Mouse (Mus musculus): ENCODE data around the gene Wars2. TPM values are rescaled to one million over a fixed set of nuclear protein-coding genes. Genes with fewer than 3 reads are reported as not detected.

Wars2 gene
- polyA plus RNA-seq, 1 experiment: 0.04 TPM

DNA sequence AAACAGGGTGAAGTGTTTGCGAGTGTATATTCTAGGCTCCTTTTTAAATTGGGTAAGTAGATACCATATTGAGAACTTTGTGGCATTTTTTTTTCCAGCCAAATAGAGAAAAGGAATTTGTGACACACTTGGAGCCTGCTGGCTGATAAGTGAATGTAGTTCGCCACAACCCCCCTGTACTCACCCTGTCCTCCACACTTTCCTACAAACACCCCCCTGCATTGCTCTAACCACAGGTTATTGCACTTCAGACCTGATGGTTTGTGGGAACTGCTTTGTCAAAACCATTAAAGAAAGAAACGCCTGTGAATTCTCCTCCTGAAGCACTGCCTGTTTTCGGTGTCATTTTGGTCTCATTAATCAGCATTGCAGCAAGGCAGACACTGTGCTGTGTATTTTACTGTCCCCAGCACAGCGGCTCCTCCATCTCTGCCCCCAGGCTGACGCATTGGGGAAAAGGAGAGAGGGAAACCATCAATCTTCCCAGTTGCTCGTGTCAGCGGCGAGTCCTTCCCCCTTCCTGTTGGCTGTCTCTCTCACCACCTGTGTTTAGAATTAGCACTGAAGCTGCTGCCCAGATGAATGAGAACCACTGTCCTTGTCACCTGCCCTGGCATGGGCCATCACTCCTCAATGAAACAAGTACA is 33.9 kb downstream of the Wars2 start:
- Histone ChIP-seq H3K9me3 (ENCODE audit: control insufficient read depth, low read length) (no peaks in the 10 kb centered on the region), H3K4me1 (ENCODE audit: control insufficient read depth) (peaks cover 14% of the 10 kb centered on the region), H3K36me3 (ENCODE audit: control insufficient read depth) (no peaks in the 10 kb centered on the region), H3K4me3 (replicated peaks) (no peak overlapping the region), H3K27me3 (ENCODE audit: control insufficient read depth) (no peaks in the 10 kb centered on the region)
- TF ChIP-seq GATA1 (IDR thresholded peaks at IDR 0.05; ENCODE audit: low read length) (no peak), TAL1 (IDR thresholded peaks at IDR 0.05; ENCODE audit: low read length) (no peak)

DNA sequence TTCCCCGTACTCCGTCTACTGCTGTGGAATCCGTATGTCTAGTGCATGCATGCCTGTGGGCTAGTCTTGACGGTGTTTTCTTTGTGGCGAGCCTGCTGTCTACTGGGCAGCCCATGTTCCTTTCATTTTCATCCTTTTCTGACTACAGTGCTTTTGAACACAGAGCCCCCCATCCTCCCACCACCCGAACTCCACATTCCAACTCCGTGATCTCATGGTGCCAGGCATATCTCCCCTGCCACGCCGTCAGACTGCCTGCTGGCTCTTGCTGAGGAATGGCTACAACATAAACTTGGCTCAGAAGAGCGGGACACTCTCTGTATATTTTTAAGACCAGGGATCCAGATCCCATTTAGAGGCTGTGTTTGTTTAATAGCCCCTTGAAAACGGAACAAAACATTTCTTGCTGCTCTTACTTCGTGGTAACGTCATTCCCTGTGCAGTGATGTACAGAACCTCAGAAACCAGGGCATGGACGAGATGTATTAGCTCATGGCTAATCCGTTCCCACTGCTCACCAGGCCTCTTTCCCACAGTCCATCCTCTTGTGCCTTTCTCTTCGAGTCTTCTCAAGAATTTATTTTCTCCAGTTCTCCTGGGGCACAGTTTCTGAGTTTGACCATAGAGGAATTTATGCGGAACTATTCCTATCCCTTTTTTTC is 42.6 kb downstream of the Wars2 start:
- TF ChIP-seq GATA1 (IDR thresholded peaks at IDR 0.05; ENCODE audit: low read length): no peak
- TF ChIP-seq TAL1 (IDR thresholded peaks at IDR 0.05; ENCODE audit: low read length): no peak

DNA sequence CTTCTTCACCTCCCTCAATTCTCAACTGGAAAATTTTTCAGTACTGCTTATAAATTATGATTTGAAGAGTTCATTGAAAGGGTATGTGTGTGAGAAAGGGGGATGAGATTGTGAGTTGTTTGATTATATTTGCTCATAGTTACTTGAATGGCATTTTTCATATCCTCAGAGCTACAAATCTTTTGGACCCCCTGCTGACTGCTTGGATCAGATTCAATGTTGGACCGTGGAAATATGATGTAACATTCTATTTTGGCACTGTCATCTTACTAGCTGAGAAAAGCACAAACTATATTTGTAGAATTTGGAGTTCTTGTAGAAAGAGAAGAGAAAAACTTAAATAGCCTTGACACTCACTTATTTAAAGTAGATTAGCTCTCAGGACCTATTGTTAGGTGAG is 43.5 kb downstream of the Wars2 start:
- no peaks in the 10 kb centered on the region for H3K9me3 ChIP-seq (ENCODE audit: control insufficient read depth, low read length)
- H3K27me3 ChIP-seq (ENCODE audit: control insufficient read depth): no peaks in the 10 kb centered on the region
- H3K36me3 ChIP-seq (ENCODE audit: control insufficient read depth): no peaks in the 10 kb centered on the region
- H3K4me1 ChIP-seq (ENCODE audit: control insufficient read depth): no peaks in the 10 kb centered on the region
- H3K4me3 ChIP-seq (replicated peaks): no peak overlapping the region
- TF ChIP-seq TAL1 (IDR thresholded peaks at IDR 0.05; ENCODE audit: low read length) (no peak), GATA1 (IDR thresholded peaks at IDR 0.05; ENCODE audit: low read length) (no peak)

More for the DNA sequence above, 42.6 kb downstream of the Wars2 start:
- Histone ChIP-seq H3K4me1 (ENCODE audit: control insufficient read depth) (no peaks in the 10 kb centered on the region), H3K4me3 (replicated peaks) (no peak overlapping the region), H3K36me3 (ENCODE audit: control insufficient read depth) (no peaks in the 10 kb centered on the region), H3K27me3 (ENCODE audit: control insufficient read depth) (no peaks in the 10 kb centered on the region), H3K9me3 (ENCODE audit: control insufficient read depth, low read length) (no peaks in the 10 kb centered on the region)

DNA sequence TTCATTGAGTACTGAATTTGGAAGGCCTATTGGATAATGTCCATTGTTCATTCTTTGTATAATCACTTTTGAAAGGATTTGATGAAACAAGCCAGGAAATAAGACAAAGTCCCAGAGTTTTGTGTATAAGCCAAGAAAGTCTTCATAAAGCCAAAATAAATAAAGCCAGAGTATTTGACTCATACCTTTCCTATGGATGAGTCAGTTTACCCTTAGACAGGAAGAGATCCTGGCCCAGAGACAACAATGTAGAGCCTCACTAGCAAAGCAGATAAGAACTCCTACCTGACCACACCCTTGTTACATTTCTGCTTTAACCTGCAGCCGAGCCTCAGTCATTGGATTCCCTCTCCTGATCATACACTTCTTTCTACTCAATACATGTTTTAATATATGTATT is 47.2 kb downstream of the Wars2 start:
- no peaks in the 10 kb centered on the region for H3K4me1 ChIP-seq (ENCODE audit: control insufficient read depth)
- no peaks in the 10 kb centered on the region for H3K36me3 ChIP-seq (ENCODE audit: control insufficient read depth)
- H3K27me3 ChIP-seq (ENCODE audit: control insufficient read depth): no peaks in the 10 kb centered on the region
- TF ChIP-seq TAL1 (IDR thresholded peaks at IDR 0.05; ENCODE audit: low read length) (no peak), GATA1 (IDR thresholded peaks at IDR 0.05; ENCODE audit: low read length) (no peak)
- H3K4me3 ChIP-seq (replicated peaks): no peak overlapping the region
- H3K9me3 ChIP-seq (ENCODE audit: control insufficient read depth, low read length): no peaks in the 10 kb centered on the region

DNA sequence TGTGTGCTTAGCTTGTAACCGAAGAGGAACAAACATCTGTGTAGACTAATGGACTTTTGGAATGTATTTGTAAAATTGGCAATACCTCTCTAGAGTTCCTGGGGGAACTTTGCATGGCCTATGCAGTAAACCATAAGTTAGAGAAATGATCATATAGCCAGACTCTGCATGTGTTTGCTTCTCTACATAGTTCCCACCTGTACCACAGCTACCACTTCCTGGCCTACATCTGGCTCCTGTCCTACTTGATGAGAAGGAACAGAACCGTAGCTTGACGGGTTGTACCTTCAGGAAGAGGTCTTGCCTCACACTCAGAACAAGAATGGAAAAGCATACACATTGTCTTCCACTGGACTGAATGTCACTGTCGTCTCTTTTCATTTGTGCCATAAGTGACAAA is 52.7 kb downstream of the Wars2 start:
- no peaks in the 10 kb centered on the region for H3K27me3 ChIP-seq (ENCODE audit: control insufficient read depth)
- no peaks in the 10 kb centered on the region for H3K36me3 ChIP-seq (ENCODE audit: control insufficient read depth)
- H3K9me3 ChIP-seq (ENCODE audit: control insufficient read depth, low read length): no peaks in the 10 kb centered on the region
- no peaks in the 10 kb centered on the region for H3K4me1 ChIP-seq (ENCODE audit: control insufficient read depth)
- no peak overlapping the region for H3K4me3 ChIP-seq (replicated peaks)
- TF ChIP-seq TAL1 (IDR thresholded peaks at IDR 0.05; ENCODE audit: low read length) (no peak), GATA1 (IDR thresholded peaks at IDR 0.05; ENCODE audit: low read length) (no peak)

DNA sequence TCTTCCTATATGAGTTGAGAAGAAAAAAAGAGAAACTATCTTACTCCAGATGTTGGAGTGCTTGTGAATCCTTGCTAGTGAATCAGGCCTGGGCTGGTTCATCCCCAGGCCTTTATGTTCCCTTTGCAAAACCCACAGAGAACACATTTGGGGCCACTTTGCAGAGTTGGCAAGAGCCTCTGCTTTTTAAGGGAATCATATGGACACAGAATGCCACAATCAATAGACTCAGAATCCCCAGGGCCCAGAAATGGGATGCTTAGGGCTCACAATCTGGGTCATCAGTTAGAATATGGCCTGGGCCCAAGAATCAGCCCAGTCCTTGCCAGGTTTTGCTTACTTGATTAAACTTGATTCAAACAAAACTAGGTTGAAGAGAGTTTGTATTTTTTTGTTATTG is 62.5 kb downstream of the Wars2 start:
- no peaks in the 10 kb centered on the region for H3K9me3 ChIP-seq (ENCODE audit: control insufficient read depth, low read length)
- TF ChIP-seq TAL1 (IDR thresholded peaks at IDR 0.05; ENCODE audit: low read length) (no peak), GATA1 (IDR thresholded peaks at IDR 0.05; ENCODE audit: low read length) (no peak)
- no peak overlapping the region for H3K4me3 ChIP-seq (replicated peaks)
- no peaks in the 10 kb centered on the region; the same call in none of the 2 replicates for H3K36me3 ChIP-seq (ENCODE audit: control insufficient read depth)
- no peaks in the 10 kb centered on the region for H3K4me1 ChIP-seq (ENCODE audit: control insufficient read depth)
- no peaks in the 10 kb centered on the region for H3K27me3 ChIP-seq (ENCODE audit: control insufficient read depth)

DNA sequence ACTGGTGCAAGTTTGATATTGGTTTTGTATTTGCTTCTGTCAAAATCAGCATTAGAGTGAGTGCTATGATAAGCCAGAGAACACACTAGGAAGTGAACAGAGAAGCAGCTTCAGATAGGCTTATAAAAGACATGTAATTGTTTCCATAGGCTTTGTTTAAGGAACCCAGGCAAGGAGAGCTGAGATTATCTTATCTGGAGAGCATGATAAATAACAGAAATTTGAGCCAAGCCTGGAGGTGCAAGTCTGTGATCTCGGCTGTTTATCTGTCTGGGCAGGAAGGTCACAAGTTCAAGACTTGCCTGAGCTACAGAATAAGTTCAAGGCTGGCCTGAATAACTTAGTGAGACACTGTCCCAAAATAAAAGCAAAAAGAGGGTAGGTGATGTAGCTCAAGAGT is 67.5 kb downstream of the Wars2 start:
- Histone ChIP-seq H3K9me3 (ENCODE audit: control insufficient read depth, low read length) (no peaks in the 10 kb centered on the region), H3K36me3 (ENCODE audit: control insufficient read depth) (no peaks in the 10 kb centered on the region; the same call in 1 of the 2 replicates), H3K4me3 (replicated peaks) (no peak overlapping the region), H3K27me3 (ENCODE audit: control insufficient read depth) (no peaks in the 10 kb centered on the region), H3K4me1 (ENCODE audit: control insufficient read depth) (no peaks in the 10 kb centered on the region)
- TF ChIP-seq GATA1 (IDR thresholded peaks at IDR 0.05; ENCODE audit: low read length) (no peak), TAL1 (IDR thresholded peaks at IDR 0.05; ENCODE audit: low read length) (no peak)

DNA sequence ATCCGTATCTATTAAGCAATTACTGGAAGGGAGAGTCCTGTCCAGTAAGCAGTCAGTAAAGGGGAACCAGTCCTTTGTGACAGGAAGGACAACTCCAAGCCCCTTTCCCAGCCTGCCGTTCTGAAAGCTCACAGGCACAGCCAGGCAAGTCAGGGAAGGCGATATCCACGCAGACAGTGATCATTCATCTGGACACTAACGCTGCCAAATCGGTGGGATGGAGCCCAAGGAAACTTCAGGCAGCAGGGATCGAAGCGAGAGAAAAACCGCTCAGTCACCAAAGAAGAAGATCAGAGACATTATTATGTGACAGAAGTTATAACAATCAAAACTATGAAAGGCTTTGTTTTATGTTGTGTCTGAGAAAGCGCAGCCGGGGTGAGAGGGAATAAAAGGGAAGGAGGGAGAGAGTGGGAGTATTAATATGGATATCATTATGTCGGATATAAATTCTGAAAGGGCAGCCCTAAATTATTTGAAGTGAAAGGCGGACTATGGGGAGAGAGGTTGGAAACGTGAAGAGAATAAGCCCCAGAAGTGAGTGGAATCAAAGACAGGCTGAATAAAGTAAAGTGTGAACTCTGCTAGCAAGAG is 70.3 kb downstream of the Wars2 start:
- Histone ChIP-seq H3K4me1 (ENCODE audit: control insufficient read depth) (no peaks in the 10 kb centered on the region), H3K9me3 (ENCODE audit: control insufficient read depth, low read length) (no peaks in the 10 kb centered on the region), H3K4me3 (replicated peaks) (no peak overlapping the region), H3K27me3 (ENCODE audit: control insufficient read depth) (no peaks in the 10 kb centered on the region), H3K36me3 (ENCODE audit: control insufficient read depth) (peaks cover 4% of the 10 kb centered on the region; the same call in 1 of the 2 replicates)
- no peak for TF ChIP-seq GATA1 (IDR thresholded peaks at IDR 0.05; ENCODE audit: low read length)
- TF ChIP-seq TAL1 (IDR thresholded peaks at IDR 0.05; ENCODE audit: low read length): no peak

DNA sequence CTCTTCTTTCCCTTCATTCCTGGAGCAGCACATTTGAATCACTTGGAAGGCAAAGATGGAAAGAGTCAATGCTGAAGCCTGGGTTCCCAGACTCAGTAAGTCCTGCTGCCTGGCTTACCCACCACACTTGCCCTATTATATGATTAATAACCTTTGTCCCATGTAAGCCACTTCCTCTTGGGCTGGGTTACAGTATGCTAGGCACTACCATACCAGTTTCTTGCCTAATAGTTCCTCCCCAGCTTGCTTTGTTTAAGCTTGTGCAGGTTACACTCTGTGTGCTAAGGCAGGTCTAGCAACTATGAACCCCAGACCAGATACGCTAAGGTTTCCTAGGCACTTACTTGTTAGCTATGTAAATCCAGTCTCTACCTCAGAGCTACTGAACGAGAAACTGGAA is 86.9 kb downstream of the Wars2 start:
- TF ChIP-seq GATA1 (IDR thresholded peaks at IDR 0.05; ENCODE audit: low read length) (no peak), TAL1 (IDR thresholded peaks at IDR 0.05; ENCODE audit: low read length) (no peak)
- Histone ChIP-seq H3K4me3 (replicated peaks) (no peak overlapping the region), H3K9me3 (ENCODE audit: control insufficient read depth, low read length) (no peaks in the 10 kb centered on the region), H3K36me3 (ENCODE audit: control insufficient read depth) (no peaks in the 10 kb centered on the region), H3K27me3 (ENCODE audit: control insufficient read depth) (peaks cover 9% of the 10 kb centered on the region), H3K4me1 (ENCODE audit: control insufficient read depth) (no peaks in the 10 kb centered on the region)

Data from erythroblast, embryonic 14.5 days (primary cell).